Mouse (Mus musculus) limb, embryonic 13.5 days (tissue): ENCODE measurements at regions not wholly inside any gene's neighbourhood (a gene's known extent, or its start where the extent isn't known, plus 50 kb on each side); places are given as distances from the start of the nearest gene placed in this dataset.

Source experiments
- ATAC-seq: fragments of 200-750 bp; cut with Nextera tagmentation; 2 replicates; pipeline ENCODE4 v1.8.0; 2017; ENCODE audit warnings: low read depth, moderate number of reproducible peaks, moderate TSS enrichment; ENCODE audit not compliant: low FRiP score
- H3K27ac ChIP-seq: fragments of 300-500 bp; sonication (generic); 2 replicates; pipeline ENCODE4 v1.5.1; 2015; ENCODE audit warnings: inconsistent platforms, mild to moderate bottlenecking, moderate library complexity
- H3K27me3 ChIP-seq: fragments of 300-500 bp; sonication (generic); 2 replicates; pipeline ENCODE4 v1.6.1; 2015; ENCODE audit warnings: mild to moderate bottlenecking, inconsistent platforms
- H3K36me3 ChIP-seq: fragments of 300-500 bp; sonication (generic); 2 replicates; pipeline ENCODE4 v1.6.1; 2015; ENCODE audit warnings: inconsistent platforms, mild to moderate bottlenecking, moderate library complexity
- H3K4me1 ChIP-seq: fragments of 300-500 bp; sonication (generic); 2 replicates; pipeline ENCODE4 v1.6.1; 2015; ENCODE audit warnings: inconsistent platforms
- H3K4me2 ChIP-seq: fragments of 300-500 bp; sonication (generic); replicated peaks from 2 replicates; pipeline ENCODE4 v1.6.1; 2015; ENCODE audit warnings: inconsistent platforms, mild to moderate bottlenecking, moderate library complexity
- H3K4me3 ChIP-seq: fragments of 300-500 bp; sonication (generic); 2 replicates; pipeline ENCODE4 v1.5.1; 2015; ENCODE audit warnings: moderate library complexity, mild to moderate bottlenecking, inconsistent platforms
- H3K9ac ChIP-seq: fragments of 300-500 bp; sonication (generic); 2 replicates; pipeline ENCODE4 v1.6.1; 2015; ENCODE audit warnings: mild to moderate bottlenecking, inconsistent platforms
- H3K9me3 ChIP-seq: fragments of 300-500 bp; sonication (generic); 2 replicates; pipeline ENCODE4 v1.6.1; 2016; ENCODE audit warnings: inconsistent platforms
- WGBS: fragments of 180-500 bp; shearing (Covaris S2); methylation state at CpG from one replicate; pipeline ENCODE4 v1.1.7; 2015; 5-methylcytosine and 5-hydroxymethylcytosine counted together

GRCm38 (mm10) chr4:10508163-10508821 is 366.0 kb upstream of the 2610301B20Rik start:
- ATAC-seq: no peak
- 67% methylated on average over 6 of the region's 6 CpGs for WGBS
- Histone ChIP-seq H3K4me2 (no peak overlapping the region), H3K9ac (no peak overlapping the region), H3K36me3 (no peaks in the 10 kb centered on the region), H3K27ac (no peak overlapping the region), H3K4me3 (no peak overlapping the region), H3K4me1 (no peaks in the 10 kb centered on the region), H3K9me3 (no peaks in the 10 kb centered on the region), H3K27me3 (no peaks in the 10 kb centered on the region)

GRCm38 (mm10) chr4:10510013-10510412 is 364.3 kb upstream of the 2610301B20Rik start:
- 35% methylated on average over 3 of the region's 3 CpGs for WGBS
- Histone ChIP-seq H3K4me3 (no peak overlapping the region), H3K9me3 (no peaks in the 10 kb centered on the region), H3K9ac (no peak overlapping the region), H3K36me3 (no peaks in the 10 kb centered on the region), H3K4me1 (no peaks in the 10 kb centered on the region), H3K4me2 (no peak overlapping the region), H3K27me3 (no peaks in the 10 kb centered on the region), H3K27ac (no peak overlapping the region)
- no peak for ATAC-seq

- Histone ChIP-seq H3K4me2 (no peak overlapping the region), H3K4me3 (no peak overlapping the region), H3K36me3 (no peaks in the 10 kb centered on the region), H3K27ac (no peak overlapping the region), H3K27me3 (no peaks in the 10 kb centered on the region), H3K9ac (no peak overlapping the region), H3K9me3 (no peaks in the 10 kb centered on the region), H3K4me1 (peaks cover 4% of the 10 kb centered on the region; the same call in 1 of the 2 replicates)
- no peak for ATAC-seq
- whole genome bisulfite sequencing: 44% methylated on average over 2 of the region's 2 CpGs
Measured at GRCm38 (mm10) chr4:10550711-10551305, 323.5 kb upstream of the 2610301B20Rik start.

- Histone ChIP-seq H3K9me3 (no peaks in the 10 kb centered on the region), H3K36me3 (no peaks in the 10 kb centered on the region), H3K4me1 (peaks cover 4% of the 10 kb centered on the region; the same call in 1 of the 2 replicates), H3K9ac (no peak overlapping the region), H3K4me3 (no peak overlapping the region), H3K4me2 (no peak overlapping the region), H3K27me3 (no peaks in the 10 kb centered on the region), H3K27ac (no peak overlapping the region)
- no peak for ATAC-seq
- WGBS: 67% methylated on average over 5 of the region's 5 CpGs
Measured at GRCm38 (mm10) chr4:10553724-10554123, 320.6 kb upstream of the 2610301B20Rik start.

GRCm38 (mm10) chr4:10560078-10560477 is 314.2 kb upstream of the 2610301B20Rik start:
- ATAC-seq: no peak
- Histone ChIP-seq H3K4me2 (no peak overlapping the region), H3K27ac (no peak overlapping the region), H3K9ac (no peak overlapping the region), H3K9me3 (no peaks in the 10 kb centered on the region), H3K4me3 (no peak overlapping the region), H3K4me1 (no peaks in the 10 kb centered on the region), H3K36me3 (no peaks in the 10 kb centered on the region), H3K27me3 (no peaks in the 10 kb centered on the region)
- 83% methylated on average over 3 of the region's 3 CpGs for WGBS

- Histone ChIP-seq H3K27ac (no peak overlapping the region), H3K36me3 (no peaks in the 10 kb centered on the region), H3K27me3 (no peaks in the 10 kb centered on the region), H3K4me3 (no peak overlapping the region), H3K9me3 (no peaks in the 10 kb centered on the region; the same call in 1 of the 2 replicates), H3K4me2 (no peak overlapping the region), H3K9ac (no peak overlapping the region), H3K4me1 (no peaks in the 10 kb centered on the region)
- 91% methylated on average over 10 of the region's 10 CpGs for WGBS
- ATAC-seq: no peak
Measured at GRCm38 (mm10) chr4:10604513-10604912, 269.8 kb upstream of the 2610301B20Rik start.

GRCm38 (mm10) chr4:10607855-10608576 is 266.3 kb upstream of the 2610301B20Rik start:
- Histone ChIP-seq H3K4me3 (no peak overlapping the region), H3K36me3 (no peaks in the 10 kb centered on the region), H3K27me3 (peaks cover 4% of the 10 kb centered on the region; the same call in 1 of the 2 replicates), H3K27ac (no peak overlapping the region), H3K9me3 (no peaks in the 10 kb centered on the region; the same call in 1 of the 2 replicates), H3K4me2 (no peak overlapping the region), H3K9ac (no peak overlapping the region), H3K4me1 (peaks cover 13% of the 10 kb centered on the region)
- WGBS: 79% methylated on average over 7 of the region's 7 CpGs
- no peak for ATAC-seq

GRCm38 (mm10) chr4:10610784-10611183 is 263.5 kb upstream of the 2610301B20Rik start:
- Histone ChIP-seq H3K36me3 (no peaks in the 10 kb centered on the region), H3K4me2 (no peak overlapping the region), H3K27ac (no peak overlapping the region), H3K4me1 (peaks cover 19% of the 10 kb centered on the region), H3K9ac (no peak overlapping the region), H3K9me3 (no peaks in the 10 kb centered on the region; the same call in 1 of the 2 replicates), H3K4me3 (no peak overlapping the region), H3K27me3 (peaks cover 6% of the 10 kb centered on the region)
- WGBS: 69% methylated on average over 1 of the region's 1 CpGs
- ATAC-seq: no peak
